Mouse (Mus musculus): ENCODE measurements at regions not wholly inside any gene's neighbourhood (a gene's known extent, or its start where the extent isn't known, plus 50 kb on each side); places are given as distances from the start of the nearest gene placed in this dataset.

DNA sequence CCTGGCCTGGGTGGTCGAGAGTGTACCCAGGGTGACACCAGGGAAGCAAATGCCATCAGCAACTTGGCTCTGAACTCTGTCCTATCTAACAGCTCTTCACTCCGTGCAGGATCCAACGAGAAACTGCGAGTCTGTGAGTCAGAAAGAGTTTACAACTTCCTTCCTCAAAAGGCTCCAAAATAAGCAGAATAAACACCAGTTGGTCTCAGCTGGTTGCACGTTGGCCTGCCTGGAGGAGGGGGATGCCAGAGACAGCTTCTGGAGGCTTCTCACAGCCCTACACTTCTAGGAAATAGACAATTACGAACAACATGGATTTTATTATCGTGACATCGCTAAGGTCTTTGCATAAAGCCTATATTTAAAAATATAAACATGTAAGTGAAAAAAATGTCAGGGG is 133.4 kb upstream of the Pkdcc start:
- TF ChIP-seq CTCF (IDR thresholded peaks at IDR 0.05; ENCODE audit: low read depth, low read length) (no peak), POLR2A (IDR thresholded peaks at IDR 0.05; ENCODE audit: borderline replicate concordance, low read depth, low read length) (no peak)
- Histone ChIP-seq H3K27ac (ENCODE audit: insufficient read depth, low read depth, low read length) (peak overlapping the region; percentile 93), H3K4me1 (ENCODE audit: control insufficient read depth, insufficient read depth, low read length) (peaks cover 26% of the 10 kb centered on the region), H3K4me3 (ENCODE audit: insufficient read depth, low read length) (no peak overlapping the region)

GRCm38 (mm10) chr17:83083521-83083920 is 131.6 kb upstream of the Pkdcc start:
- Histone ChIP-seq H3K4me1 (ENCODE audit: control insufficient read depth, insufficient read depth, low read length) (peaks cover 18% of the 10 kb centered on the region), H3K27ac (ENCODE audit: insufficient read depth, low read depth, low read length) (no peak overlapping the region), H3K4me3 (ENCODE audit: insufficient read depth, low read length) (no peak overlapping the region)
- TF ChIP-seq CTCF (IDR thresholded peaks at IDR 0.05; ENCODE audit: low read depth, low read length) (no peak), POLR2A (IDR thresholded peaks at IDR 0.05; ENCODE audit: borderline replicate concordance, low read depth, low read length) (no peak)

DNA sequence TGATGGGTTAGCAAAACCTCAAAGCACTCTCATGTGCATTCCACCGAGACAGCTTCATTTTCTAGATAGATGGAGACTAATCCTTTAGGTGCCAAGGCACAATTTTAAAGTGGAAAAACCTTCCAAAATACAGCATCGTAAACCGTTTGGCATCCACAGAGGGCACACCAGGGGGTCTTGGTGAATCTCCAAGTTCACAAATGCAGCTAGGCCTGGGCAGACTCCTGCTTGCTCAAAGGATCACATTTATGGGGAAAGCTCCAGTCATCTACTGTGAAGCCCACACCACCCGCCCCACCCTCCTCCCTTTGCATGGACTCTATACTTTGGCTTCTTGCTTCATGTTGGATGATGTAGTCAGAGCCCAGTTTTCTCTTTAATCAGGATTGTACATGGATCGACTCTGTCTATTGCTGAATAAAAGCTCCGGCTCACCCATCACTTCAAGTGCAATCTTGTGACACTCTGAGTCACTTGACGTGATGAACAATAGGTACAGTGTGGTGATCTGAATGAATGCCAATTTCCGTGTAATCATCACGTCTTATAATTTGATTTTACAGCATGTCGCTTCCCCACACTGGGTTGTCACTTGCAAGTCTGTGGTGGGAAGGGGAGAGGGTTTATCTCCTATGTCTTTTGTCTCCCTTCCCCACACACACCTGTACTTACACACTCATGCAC is 129.2 kb upstream of the Pkdcc start:
- H3K27ac ChIP-seq (ENCODE audit: insufficient read depth, low read depth, low read length), result no peak overlapping the region
- peaks cover 8% of the 10 kb centered on the region for H3K4me1 ChIP-seq (ENCODE audit: control insufficient read depth, insufficient read depth, low read length)
- TF ChIP-seq POLR2A (IDR thresholded peaks at IDR 0.05; ENCODE audit: borderline replicate concordance, low read depth, low read length) (no peak), CTCF (IDR thresholded peaks at IDR 0.05; ENCODE audit: low read depth, low read length) (no peak)
- H3K4me3 ChIP-seq (ENCODE audit: insufficient read depth, low read length), result no peak overlapping the region

DNA sequence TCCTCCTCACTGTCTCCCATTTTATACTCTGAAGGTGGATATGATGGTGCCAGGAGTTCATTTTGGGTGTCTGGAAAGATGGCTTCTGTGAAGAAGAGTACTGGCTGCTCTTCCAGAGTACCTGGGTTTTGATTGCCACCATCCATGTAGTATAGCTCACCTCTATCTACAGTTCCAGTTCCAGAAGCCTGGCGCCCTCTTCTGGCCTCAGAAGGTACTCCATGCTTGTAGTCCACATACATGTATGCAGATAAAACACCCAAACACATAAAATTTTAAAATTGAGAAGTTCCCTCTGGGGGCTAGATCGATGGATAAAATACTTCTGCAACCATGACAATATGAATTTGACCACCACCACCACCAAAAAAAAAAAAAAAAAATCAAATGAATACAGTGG is 128.4 kb upstream of the Pkdcc start:
- TF ChIP-seq CTCF (IDR thresholded peaks at IDR 0.05; ENCODE audit: low read depth, low read length) (no peak), POLR2A (IDR thresholded peaks at IDR 0.05; ENCODE audit: borderline replicate concordance, low read depth, low read length) (no peak)
- peaks cover 7% of the 10 kb centered on the region for H3K4me1 ChIP-seq (ENCODE audit: control insufficient read depth, insufficient read depth, low read length)
- H3K27ac ChIP-seq (ENCODE audit: insufficient read depth, low read depth, low read length), result no peak overlapping the region
- no peak overlapping the region for H3K4me3 ChIP-seq (ENCODE audit: insufficient read depth, low read length)

- H3K27ac ChIP-seq (ENCODE audit: insufficient read depth, low read depth, low read length), result no peak overlapping the region
- H3K4me1 ChIP-seq (ENCODE audit: control insufficient read depth, insufficient read depth, low read length), result peaks cover 5% of the 10 kb centered on the region; the same call in 1 of the 2 replicates
- TF ChIP-seq CTCF (IDR thresholded peaks at IDR 0.05; ENCODE audit: low read depth, low read length) (no peak), POLR2A (IDR thresholded peaks at IDR 0.05; ENCODE audit: borderline replicate concordance, low read depth, low read length) (no peak)
- H3K4me3 ChIP-seq (ENCODE audit: insufficient read depth, low read length), result no peak overlapping the region
Observed at GRCm38 (mm10) chr17:83088471-83088870, 126.6 kb upstream of the Pkdcc start.

- H3K27ac ChIP-seq (ENCODE audit: insufficient read depth, low read depth, low read length), result no peak overlapping the region
- peaks cover 5% of the 10 kb centered on the region; the same call in 1 of the 2 replicates for H3K4me1 ChIP-seq (ENCODE audit: control insufficient read depth, insufficient read depth, low read length)
- H3K4me3 ChIP-seq (ENCODE audit: insufficient read depth, low read length), result no peak overlapping the region
- TF ChIP-seq CTCF (IDR thresholded peaks at IDR 0.05; ENCODE audit: low read depth, low read length) (no peak), POLR2A (IDR thresholded peaks at IDR 0.05; ENCODE audit: borderline replicate concordance, low read depth, low read length) (no peak)
Observed at GRCm38 (mm10) chr17:83089856-83090692, 125.0 kb upstream of the Pkdcc start.

GRCm38 (mm10) chr17:83093862-83094261 is 121.2 kb upstream of the Pkdcc start:
- TF ChIP-seq POLR2A (IDR thresholded peaks at IDR 0.05; ENCODE audit: borderline replicate concordance, low read depth, low read length), result no peak
- TF ChIP-seq CTCF (IDR thresholded peaks at IDR 0.05; ENCODE audit: low read depth, low read length), result no peak
- no peak overlapping the region for H3K4me3 ChIP-seq (ENCODE audit: insufficient read depth, low read length)
- peaks cover 12% of the 10 kb centered on the region for H3K4me1 ChIP-seq (ENCODE audit: control insufficient read depth, insufficient read depth, low read length)
- no peak overlapping the region for H3K27ac ChIP-seq (ENCODE audit: insufficient read depth, low read depth, low read length)

GRCm38 (mm10) chr17:83096451-83096850 is 118.6 kb upstream of the Pkdcc start:
- peaks cover 12% of the 10 kb centered on the region for H3K4me1 ChIP-seq (ENCODE audit: control insufficient read depth, insufficient read depth, low read length)
- TF ChIP-seq CTCF (IDR thresholded peaks at IDR 0.05; ENCODE audit: low read depth, low read length) (no peak), POLR2A (IDR thresholded peaks at IDR 0.05; ENCODE audit: borderline replicate concordance, low read depth, low read length) (no peak)
- H3K27ac ChIP-seq (ENCODE audit: insufficient read depth, low read depth, low read length), result no peak overlapping the region
- H3K4me3 ChIP-seq (ENCODE audit: insufficient read depth, low read length), result no peak overlapping the region

- Histone ChIP-seq H3K4me3 (ENCODE audit: insufficient read depth, low read length) (no peak overlapping the region), H3K4me1 (ENCODE audit: control insufficient read depth, insufficient read depth, low read length) (peaks cover 7% of the 10 kb centered on the region), H3K27ac (ENCODE audit: insufficient read depth, low read depth, low read length) (no peak overlapping the region)
- TF ChIP-seq POLR2A (IDR thresholded peaks at IDR 0.05; ENCODE audit: borderline replicate concordance, low read depth, low read length), result no peak
- no peak for TF ChIP-seq CTCF (IDR thresholded peaks at IDR 0.05; ENCODE audit: low read depth, low read length)
Observed at GRCm38 (mm10) chr17:83097998-83098397, 117.1 kb upstream of the Pkdcc start.

Measured in bone marrow macrophage, adult 2 months (primary cell).